Mouse (Mus musculus): ENCODE results near the gene Chchd6.

GRCm38 (mm10) chr6:89338733-89339132 is 256.7 kb downstream of the Chchd6 start:
- TF ChIP-seq CTCF (IDR thresholded peaks at IDR 0.05; ENCODE audit: control insufficient read depth, insufficient read depth, insufficient read length) (no peak), MAX (IDR thresholded peaks at IDR 0.05) (no peak), USF1 (IDR thresholded peaks at IDR 0.05; ENCODE audit: low read depth) (no peak)

Data from C2C12 (cell line).